Mouse (Mus musculus) stomach, postnatal 0 days (tissue): ENCODE measurements at regions not wholly inside any gene's neighbourhood (a gene's known extent, or its start where the extent isn't known, plus 50 kb on each side); places are given as distances from the start of the nearest gene placed in this dataset.

ENCODE experiments used
- CTCF ChIP-seq: IDR thresholded peaks from 2 replicates; pipeline ENCODE4 v1.5.1; 2016; ENCODE audit warnings: antibody characterized with exemption, low read depth, mild to moderate bottlenecking, moderate library complexity
- EP300 ChIP-seq: optimal IDR thresholded peaks from 2 replicates; pipeline ENCODE3; 2016; ENCODE audit warnings: antibody characterized with exemption

GRCm38 (mm10) chr14:89076014-89076413 lies 604.8 kb upstream of the Pcdh20 start:
- no peak for TF ChIP-seq CTCF
- no peak for TF ChIP-seq EP300
